Mouse (Mus musculus) stomach, postnatal 0 days (tissue): Measurements from ENCODE around the gene Sept10. TPM values are rescaled to one million over a fixed set of nuclear protein-coding genes. Genes with fewer than 3 reads are reported as not detected.
A peak's percentile ranks its signal among the peaks of the same experiment; 100 is the strongest.

Experiments
- ATAC-seq: fragments of 200-750 bp; cut with Nextera tagmentation; 2 replicates; pipeline ENCODE4 v1.8.0; 2017; ENCODE audit not compliant: low FRiP score, low TSS enrichment
- DNase-seq: peaks from one replicate; pipeline ENCODE4 v3.0.0-alpha.2; 2016; ENCODE audit warnings: low spot score
- H3K27ac ChIP-seq: fragments of 300-500 bp; sonication (generic); replicated peaks from 2 replicates; pipeline ENCODE4 v1.5.1; 2014; ENCODE audit warnings: mild to moderate bottlenecking, control low read depth
- H3K27me3 ChIP-seq: fragments of 300-500 bp; sonication (generic); 2 replicates; pipeline ENCODE4 v1.6.1; 2014; ENCODE audit warnings: low read length; ENCODE audit not compliant: control insufficient read depth, insufficient read depth
- H3K36me3 ChIP-seq: fragments of 300-500 bp; sonication (generic); 2 replicates; pipeline ENCODE4 v1.6.1; 2014; ENCODE audit warnings: low read length, mixed read lengths; ENCODE audit not compliant: control insufficient read depth, insufficient read depth
- H3K4me1 ChIP-seq: fragments of 300-500 bp; sonication (generic); replicated peaks from 2 replicates; pipeline ENCODE4 v1.6.1; 2014; ENCODE audit warnings: antibody characterized with exemption; ENCODE audit not compliant: control insufficient read depth, insufficient read depth
- H3K4me2 ChIP-seq: fragments of 300-500 bp; sonication (generic); replicated peaks from 2 replicates; pipeline ENCODE4 v1.6.1; 2014; ENCODE audit warnings: low read depth, mild to moderate bottlenecking, control low read depth, moderate library complexity
- H3K4me3 ChIP-seq: fragments of 300-500 bp; sonication (generic); 2 replicates; pipeline ENCODE4 v1.5.1; 2014; ENCODE audit warnings: low read depth, low read length, control low read depth
- H3K9ac ChIP-seq: fragments of 300-500 bp; sonication (generic); 2 replicates; pipeline ENCODE4 v1.6.1; 2014; ENCODE audit warnings: mild to moderate bottlenecking, low read length, control low read depth, mixed read lengths
- H3K9me3 ChIP-seq: fragments of 300-500 bp; sonication (generic); 2 replicates; pipeline ENCODE4 v1.6.1; 2016; ENCODE audit warnings: low read length; ENCODE audit not compliant: control insufficient read depth
- CTCF ChIP-seq: IDR thresholded peaks from 2 replicates; pipeline ENCODE4 v1.5.1; 2016; ENCODE audit warnings: antibody characterized with exemption, low read depth, mild to moderate bottlenecking, moderate library complexity
- EP300 ChIP-seq: optimal IDR thresholded peaks from 2 replicates; pipeline ENCODE3; 2016; ENCODE audit warnings: antibody characterized with exemption
- WGBS: fragments of 180-500 bp; shearing (Covaris S2); extraction: QIAGEN DNeasy Blood & Tissue Kit; methylation state at CpG from one replicate; pipeline ENCODE4 v1.1.7; 2014; 5-methylcytosine and 5-hydroxymethylcytosine counted together
- polyA plus RNA-seq: library from polyadenylated mRNA; unstranded; fragments of >200 nt; fragmentation: Nextera tagmentation; extraction: Ambion mirVana; gene quantifications from 2 replicates; pipeline ENCODE4 v1.2.1, GENCODE M21; 2015

Gene Sept10
- polyA plus RNA-seq, 1 experiment from 2014 or later: 25.2 TPM

GRCm38 (mm10) chr10:59223890-59224289 lies 2.2 kb upstream of the Sept10 start:
- Histone ChIP-seq H3K4me2 (peak overlapping the region; percentile 99), H3K27ac (no peak overlapping the region), H3K36me3 (no peaks in the 10 kb centered on the region), H3K4me3 (peak overlapping the region; percentile 21), H3K4me1 (peaks cover 4% of the 10 kb centered on the region; the same call in 1 of the 2 replicates), H3K9me3 (no peaks in the 10 kb centered on the region), H3K9ac (no peak overlapping the region), H3K27me3 (no peaks in the 10 kb centered on the region)
- DNase-seq (no peak), ATAC-seq (no peak)
- TF ChIP-seq EP300: no peak
- TF ChIP-seq CTCF: no peak
- 70% methylated on average over 4 of the region's 4 CpGs for WGBS

- H3K4me2 ChIP-seq: peak overlapping the region; percentile 99
- H3K4me3 ChIP-seq: peak overlapping the region; percentile 84
- H3K27me3 ChIP-seq: no peaks in the 10 kb centered on the region
- H3K36me3 ChIP-seq: no peaks in the 10 kb centered on the region
- 53% methylated on average over 14 of the region's 14 CpGs for WGBS
- H3K27ac ChIP-seq: peak overlapping the region; percentile 65
- peak overlapping the region; percentile 88 for H3K9ac ChIP-seq
- H3K9me3 ChIP-seq: no peaks in the 10 kb centered on the region
- ATAC-seq (no peak), DNase-seq (peak; percentile 17)
- TF ChIP-seq EP300 (no peak), CTCF (no peak)
- peaks cover 4% of the 10 kb centered on the region; the same call in 1 of the 2 replicates for H3K4me1 ChIP-seq
Observed at GRCm38 (mm10) chr10:59223301-59223700, 1.7 kb upstream of the Sept10 start.

- DNase-seq: peak; percentile 30
- Histone ChIP-seq H3K4me1 (peaks cover 4% of the 10 kb centered on the region; the same call in 1 of the 2 replicates), H3K9me3 (no peaks in the 10 kb centered on the region), H3K36me3 (no peaks in the 10 kb centered on the region), H3K27me3 (no peaks in the 10 kb centered on the region), H3K4me2 (peak overlapping the region; percentile 99), H3K27ac (peak overlapping the region; percentile 91), H3K9ac (peak overlapping the region; percentile 88), H3K4me3 (peak overlapping the region; percentile 84)
- 2% methylated on average over 49 of the region's 49 CpGs for WGBS
- no peak for TF ChIP-seq EP300
- TF ChIP-seq CTCF: 0 out of 2 replicates have a peak, but pooled peaks have one; percentile 3
- peak; percentile 3; the same call in 1 of the 2 replicates for ATAC-seq
Observed at GRCm38 (mm10) chr10:59222271-59223101, 839 bp upstream of the Sept10 start.

DNA sequence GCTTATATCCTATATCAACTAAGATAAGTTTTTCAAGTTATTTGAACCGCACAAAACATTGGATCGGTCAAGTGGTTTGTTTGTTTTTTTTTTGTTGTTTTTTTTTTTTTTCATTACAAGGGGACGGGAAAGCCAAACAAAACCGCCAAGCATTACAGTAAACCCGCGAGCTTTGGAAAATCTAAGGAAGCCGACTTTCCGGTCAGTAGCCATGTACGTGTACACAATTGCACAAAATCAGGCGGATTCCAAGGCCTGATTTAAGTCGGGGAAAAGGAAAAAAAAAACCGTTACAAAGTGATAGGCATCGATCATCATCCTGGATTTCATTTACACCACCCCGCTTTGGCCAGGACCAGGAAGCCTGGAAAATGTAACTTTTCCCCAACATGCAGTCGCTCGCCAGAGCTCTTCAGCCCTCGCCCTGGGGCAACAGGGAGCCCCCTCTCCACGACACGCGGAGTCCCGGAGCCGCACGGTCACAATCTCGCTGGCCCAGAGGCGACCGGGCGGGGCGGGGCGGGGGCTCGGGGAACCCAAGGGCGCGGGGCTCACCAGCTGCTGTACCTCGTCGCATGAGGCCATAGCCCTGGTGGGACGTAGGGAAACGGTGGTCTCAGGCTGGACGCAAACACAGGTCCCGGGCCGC lies 699 bp downstream of the Sept10 start:
- WGBS: under 1% methylated on average over 39 of the region's 39 CpGs

DNA sequence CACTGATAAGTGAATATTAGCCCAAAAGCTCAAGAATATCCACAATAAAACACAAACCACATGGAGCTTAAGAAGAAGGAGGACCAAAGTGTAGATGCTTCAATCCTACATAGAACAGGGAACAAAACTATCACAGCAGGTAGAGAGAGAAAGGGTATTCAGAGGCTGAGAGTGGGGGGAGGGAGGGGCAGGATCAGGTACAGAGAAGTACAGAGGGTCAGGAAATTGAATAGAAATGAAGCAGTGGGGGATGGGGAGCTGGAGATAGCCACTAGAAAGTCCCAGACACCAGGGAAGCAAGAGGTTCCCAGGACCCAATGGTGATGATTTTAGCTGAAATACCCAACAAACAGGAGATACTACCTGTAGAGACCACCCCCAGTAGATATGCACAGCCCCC lies 21.6 kb downstream of the Sept10 start:
- Histone ChIP-seq H3K36me3 (no peaks in the 10 kb centered on the region), H3K9ac (no peak overlapping the region), H3K27ac (no peak overlapping the region), H3K27me3 (no peaks in the 10 kb centered on the region), H3K4me1 (no peaks in the 10 kb centered on the region), H3K4me3 (no peak overlapping the region), H3K4me2 (no peak overlapping the region), H3K9me3 (no peaks in the 10 kb centered on the region)
- ATAC-seq (no peak), DNase-seq (no peak)
- TF ChIP-seq EP300: no peak
- TF ChIP-seq CTCF: no peak

More for the DNA sequence above, 699 bp downstream of the Sept10 start:
- Histone ChIP-seq H3K27me3 (no peaks in the 10 kb centered on the region), H3K4me3 (peak overlapping the region; percentile 84), H3K36me3 (no peaks in the 10 kb centered on the region), H3K9ac (peak overlapping the region; percentile 88), H3K4me1 (peaks cover 4% of the 10 kb centered on the region; the same call in 1 of the 2 replicates), H3K4me2 (peak overlapping the region; percentile 99), H3K9me3 (no peaks in the 10 kb centered on the region), H3K27ac (peak overlapping the region; percentile 91)
- no peak for TF ChIP-seq EP300
- TF ChIP-seq CTCF: no peak
- DNase-seq: no peak
- no peak; the same call in 1 of the 2 replicates for ATAC-seq

GRCm38 (mm10) chr10:59196763-59197162 lies 24.9 kb downstream of the Sept10 start:
- no peaks in the 10 kb centered on the region for H3K4me1 ChIP-seq
- H3K9ac ChIP-seq: no peak overlapping the region
- DNase-seq: no peak
- WGBS: 98% methylated on average over 3 of the region's 3 CpGs
- H3K36me3 ChIP-seq: no peaks in the 10 kb centered on the region
- H3K9me3 ChIP-seq: no peaks in the 10 kb centered on the region
- no peak overlapping the region for H3K4me2 ChIP-seq
- no peak overlapping the region for H3K4me3 ChIP-seq
- no peak overlapping the region for H3K27ac ChIP-seq
- ATAC-seq: no peak
- no peaks in the 10 kb centered on the region for H3K27me3 ChIP-seq
- TF ChIP-seq CTCF (no peak), EP300 (no peak)
